Mouse (Mus musculus) left cerebral cortex, postnatal 36 days (tissue): Measurements from ENCODE around the gene Cdc42se2. TPM values are rescaled to one million over a fixed set of nuclear protein-coding genes. Genes with fewer than 3 reads are reported as not detected.

Source experiments
- DNase-seq, 2 experiments: peaks; one replicate each; pipeline ENCODE4 v3.0.0; 2021 to 2022; ENCODE audit warnings: low spot score in 2 of 2, mixed read lengths in 1 of 2
- intact Hi-C: fragments of 180-260 bp; cut with DNase I; formaldehyde crosslinking; loops from one replicate; pipeline ENCODE4 v1.15.1; 2025
- total RNA-seq, 2 experiments: library from RNA; stranded (reverse); gene quantifications; 2 replicates each; pipeline ENCODE4 v1.2.3; 2021

The Cdc42se2 gene
- total RNA-seq, 2 experiments from 2014 or later: 130 to 148 TPM

- intact Hi-C loops: no loop called here
Measured at GRCm38 (mm10) chr11:54796551-54796950, 9.1 kb upstream of the Cdc42se2 start.

GRCm38 (mm10) chr11:54794678-54795077 is 7.2 kb upstream of the Cdc42se2 start:
- DNase-seq: no peak
- intact Hi-C loops: no loop called here

More at GRCm38 (mm10) chr11:54796551-54796950, 9.1 kb upstream of the Cdc42se2 start:
- no peak for DNase-seq

- no peak for DNase-seq
- intact Hi-C loops: no loop called here
Measured at GRCm38 (mm10) chr11:54793173-54793572, 5.7 kb upstream of the Cdc42se2 start.

- intact Hi-C loops: no loop called here
- DNase-seq: no peak
Measured at GRCm38 (mm10) chr11:54791458-54791857, 4.0 kb upstream of the Cdc42se2 start.

- intact Hi-C loops: loop anchor here (2.0 to 5.0 kb wide), 3 partner anchors 60 to 80 kb away; partner anchors contain the start of gene Lyrm7
- DNase-seq: peak; percentile 61 to 66
Measured at GRCm38 (mm10) chr11:54786858-54787487, 502 bp downstream of the Cdc42se2 start.

GRCm38 (mm10) chr11:54785566-54785965 is 1.9 kb downstream of the Cdc42se2 start:
- intact Hi-C loops: loop anchor here (5.0 kb wide), 2 partner anchors 58 to 78 kb away; no protein-coding TSS in a partner anchor
- DNase-seq: no peak

GRCm38 (mm10) chr11:54784436-54784835 is 3.0 kb downstream of the Cdc42se2 start:
- intact Hi-C loops: no loop called here
- no peak for DNase-seq

GRCm38 (mm10) chr11:54782253-54782652 is 5.2 kb downstream of the Cdc42se2 start:
- intact Hi-C loops: no loop called here
- DNase-seq: no peak

- intact Hi-C loops: no loop called here
- no peak for DNase-seq
Measured at GRCm38 (mm10) chr11:54779946-54780345, 7.5 kb downstream of the Cdc42se2 start.

- intact Hi-C loops: no loop called here
- DNase-seq: no peak
Measured at GRCm38 (mm10) chr11:54778131-54778844, 9.2 kb downstream of the Cdc42se2 start.

GRCm38 (mm10) chr11:54777387-54778130 is 9.9 kb downstream of the Cdc42se2 start:
- intact Hi-C loops: no loop called here
- DNase-seq: no peak

GRCm38 (mm10) chr11:54776735-54777333 is 10.6 kb downstream of the Cdc42se2 start:
- no peak for DNase-seq
- intact Hi-C loops: no loop called here

- no peak for DNase-seq
- intact Hi-C loops: no loop called here
Measured at GRCm38 (mm10) chr11:54776367-54776701, 11.1 kb downstream of the Cdc42se2 start.

GRCm38 (mm10) chr11:54775628-54776366 is 11.7 kb downstream of the Cdc42se2 start:
- DNase-seq: no peak
- intact Hi-C loops: no loop called here

- DNase-seq: no peak
- intact Hi-C loops: no loop called here
Measured at GRCm38 (mm10) chr11:54774282-54775078, 13.0 kb downstream of the Cdc42se2 start.

- no peak for DNase-seq
- intact Hi-C loops: no loop called here
Measured at GRCm38 (mm10) chr11:54771549-54771948, 15.9 kb downstream of the Cdc42se2 start.

- DNase-seq: no peak
- intact Hi-C loops: no loop called here
Measured at GRCm38 (mm10) chr11:54769843-54770242, 17.6 kb downstream of the Cdc42se2 start.

GRCm38 (mm10) chr11:54768116-54768690 is 19.3 kb downstream of the Cdc42se2 start:
- intact Hi-C loops: no loop called here
- DNase-seq: no peak
